Mouse (Mus musculus): Measurements from ENCODE around the gene Sort1. TPM values are rescaled to one million over a fixed set of nuclear protein-coding genes. Genes with fewer than 3 reads are reported as not detected.

Gene Sort1
- total RNA-seq, 1 experiment from 2014 or later = 24.7 TPM

GRCm38 (mm10) chr3:108406306-108406885 is 122.5 kb downstream of the Sort1 start:
- no peak for ATAC-seq (ENCODE audit: extremely low read depth, insufficient number of reproducible peaks, low FRiP score, poor library complexity, severe bottlenecking)

- ATAC-seq (ENCODE audit: extremely low read depth, insufficient number of reproducible peaks, low FRiP score, poor library complexity, severe bottlenecking) = no peak
Observed at GRCm38 (mm10) chr3:108408517-108409008, 124.7 kb downstream of the Sort1 start.

GRCm38 (mm10) chr3:108409656-108410358 is 125.9 kb downstream of the Sort1 start:
- ATAC-seq (ENCODE audit: extremely low read depth, insufficient number of reproducible peaks, low FRiP score, poor library complexity, severe bottlenecking) = no peak

- ATAC-seq (ENCODE audit: extremely low read depth, insufficient number of reproducible peaks, low FRiP score, poor library complexity, severe bottlenecking) = no peak
Observed at GRCm38 (mm10) chr3:108410359-108410714, 126.5 kb downstream of the Sort1 start.

Other genes with a start within 250 kb of the Sort1 start
- gene Gstm4, start 239.2 kb upstream of the Sort1 start, total RNA-seq (2017) = 1.7 and 2.3 TPM in 2 replicates
- gene Ampd2, start 197.4 kb upstream of the Sort1 start, total RNA-seq (2017) = 16.0 and 18.5 TPM in 2 replicates
- not detected in 2 replicates for gene Gnat2, start 191.3 kb upstream of the Sort1 start, total RNA-seq (2017)
- gene Gnai3, start 137.9 kb upstream of the Sort1 start, total RNA-seq (2017) = 143 and 165 TPM in 2 replicates
- 0.23 TPM in 1 of 2 replicates, not detected in the other for gene Gpr61, start 129.2 kb upstream of the Sort1 start, total RNA-seq (2017)
- gene Amigo1, start 97.7 kb upstream of the Sort1 start, total RNA-seq (2017) = 1.3 and 1.6 TPM in 2 replicates
- 26.8 and 29.0 TPM in 2 replicates for gene Cyb561d1, start 82.9 kb upstream of the Sort1 start, total RNA-seq (2017)
- 5.8 and 7.3 TPM in 2 replicates for gene Atxn7l2, start 73.1 kb upstream of the Sort1 start, total RNA-seq (2017)
- gene Sypl2, start 57.4 kb upstream of the Sort1 start, total RNA-seq (2017) = not detected in 2 replicates
- gene Psma5, start 27.2 kb upstream of the Sort1 start, total RNA-seq (2017) = 54.4 and 69.7 TPM in 2 replicates
- not detected in 2 replicates for gene Mybphl, start 80.8 kb downstream of the Sort1 start, total RNA-seq (2017)
- gene Psrc1, start 99.8 kb downstream of the Sort1 start, total RNA-seq (2017) = 0.35 and 1.7 TPM in 2 replicates
- 0.86 and 1.6 TPM in 2 replicates for gene Celsr2, start 131.5 kb downstream of the Sort1 start, total RNA-seq (2017)
- gene Sars, start 161.1 kb downstream of the Sort1 start, total RNA-seq (2017) = 148 and 192 TPM in 2 replicates

Data from neutrophil, adult 5-6 weeks (primary cell).